Mouse (Mus musculus): ENCODE measurements around the gene Rundc3a.

The Rundc3a gene

GRCm38 (mm10) chr11:102447497-102447896 is 54.3 kb downstream of the Rundc3a start, which contains the start of gene Fam171a2:
Fam171a2 (minus strand) TSS chr11:102447682.
- DNase-seq (ENCODE audit: low read depth, low spot score): no peak

- no peak for DNase-seq (ENCODE audit: low read depth, low spot score)
Measured at GRCm38 (mm10) chr11:102448327-102448726, 55.1 kb downstream of the Rundc3a start.

DNA sequence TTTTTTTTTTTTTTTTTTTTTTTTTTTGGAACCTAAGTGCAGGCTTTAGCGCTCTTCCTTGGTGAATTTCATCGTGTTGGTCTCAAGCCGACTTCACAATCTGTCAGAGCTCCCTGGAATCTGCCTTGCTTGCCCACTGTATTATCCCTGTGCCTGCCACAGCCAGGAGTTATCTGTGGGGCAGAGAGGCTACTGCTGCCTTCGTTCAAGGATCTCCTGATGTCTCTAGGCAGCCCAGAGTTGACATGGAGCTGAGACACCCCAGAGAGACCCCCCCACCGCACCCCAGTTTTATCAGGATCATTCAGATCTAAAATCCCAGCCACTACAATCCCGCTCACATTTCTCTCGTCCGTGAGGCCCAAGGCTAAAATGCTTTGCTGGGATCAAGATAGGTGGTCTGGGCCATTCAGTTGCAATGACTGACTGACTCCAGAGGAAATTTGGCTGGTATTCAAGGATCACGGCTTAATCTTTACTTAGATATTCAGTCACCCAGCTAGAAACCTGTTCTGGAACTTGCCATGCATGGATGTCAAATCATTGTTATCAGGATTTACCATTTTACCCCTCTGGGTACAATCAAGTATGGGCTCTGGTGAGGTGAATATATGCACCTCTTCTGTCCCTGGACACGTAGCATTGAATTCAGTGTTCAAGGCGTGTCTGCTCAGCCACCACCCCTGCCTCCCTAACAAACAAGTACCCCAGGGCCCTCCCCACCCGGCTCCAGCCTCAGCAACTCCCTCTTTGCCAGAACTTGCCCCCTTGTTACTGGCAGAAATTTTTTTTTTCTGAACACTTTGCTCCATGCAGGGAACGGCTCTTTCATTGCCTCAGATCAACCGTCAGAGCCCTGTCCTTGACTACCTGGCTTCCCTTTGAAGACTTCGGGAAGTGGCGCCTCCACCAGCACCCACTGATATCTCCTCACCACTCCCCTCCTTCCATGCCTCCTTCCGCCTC is 56.1 kb downstream of the Rundc3a start:
- no peak for DNase-seq (ENCODE audit: low read depth, low spot score)

Measured in c-Kit-negative CD71-positive TER-119-positive erythroid progenitor cells, embryonic 14.5 days (primary cell).